Mouse (Mus musculus) cortical plate, adult 2 months (tissue): ENCODE measurements around the gene Ift88.

Experiments used
- CTCF ChIP-seq: fragments of 200-500 bp; IDR thresholded peaks from 2 replicates; pipeline ENCODE4 v1.5.1; 2011; ENCODE audit warnings: mild to moderate bottlenecking, control low read depth, low read length; ENCODE audit not compliant: insufficient read depth; ENCODE audit errors: extremely low read depth
- POLR2A ChIP-seq: fragments of 200-500 bp; IDR thresholded peaks from 2 replicates; pipeline ENCODE4 v1.6.1; 2011; ENCODE audit warnings: mild to moderate bottlenecking, low read length, control low read depth; ENCODE audit not compliant: insufficient read depth; ENCODE audit errors: extremely low read depth

GRCm38 (mm10) chr14:57391621-57392020 is 32.2 kb upstream of the Ift88 start:
- TF ChIP-seq CTCF (no peak), POLR2A (no peak)
